Mouse (Mus musculus): ENCODE measurements at regions not wholly inside any gene's neighbourhood (a gene's known extent, or its start where the extent isn't known, plus 50 kb on each side); places are given as distances from the start of the nearest gene placed in this dataset.
A peak's percentile ranks its signal among the peaks of the same experiment; 100 is the strongest.
"Not testable (repeated sequence)": the region's sequence is repeated elsewhere in the genome, so short reads cannot be mapped to it uniquely, and the experiment has no call there.

DNA sequence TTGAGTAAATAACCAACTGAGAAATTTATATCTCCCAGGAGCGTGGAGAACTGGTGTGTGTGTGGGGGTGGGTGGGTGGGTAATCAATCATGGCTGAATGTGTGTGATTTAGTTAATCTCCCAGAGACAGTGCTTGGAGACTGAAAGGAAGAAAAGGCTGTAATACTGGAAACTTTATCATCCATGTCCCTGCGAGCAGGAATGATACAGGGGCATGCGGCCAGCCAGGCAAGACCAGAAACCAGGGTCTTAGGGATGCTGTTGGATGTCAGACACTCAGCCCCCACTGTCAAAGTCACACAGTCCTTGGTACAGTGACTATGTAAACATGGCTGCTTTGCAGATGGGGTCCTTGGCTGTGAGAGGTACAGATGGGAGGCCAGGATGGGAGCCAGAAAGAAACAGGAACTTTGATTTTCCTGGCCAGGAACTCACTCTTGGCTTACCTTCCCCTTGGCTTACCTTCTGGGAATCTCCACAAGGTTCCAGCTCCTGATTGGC lies 244.3 kb upstream of the Dpp6 start:
- no peak for DNase-seq (ENCODE audit: low spot score in 2 of 2)

DNA sequence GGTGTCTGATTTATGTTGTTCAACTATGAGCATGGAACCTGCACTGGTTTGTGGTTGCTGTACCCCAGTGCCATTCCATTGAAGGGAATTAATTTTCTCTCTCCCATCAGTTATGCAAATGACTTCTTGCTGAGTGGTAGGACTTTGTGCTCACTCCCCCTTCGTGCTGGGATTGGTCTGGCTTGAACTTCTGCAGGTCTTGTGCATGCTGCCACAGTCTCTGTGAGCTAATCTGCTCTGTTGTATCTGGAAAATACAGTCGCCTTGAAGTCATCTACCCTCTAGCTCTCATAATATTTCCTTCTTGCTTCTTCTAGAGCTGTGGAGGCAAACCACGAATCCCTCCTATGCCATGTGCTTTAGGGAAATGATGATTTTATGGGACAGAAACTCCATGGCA lies 243.6 kb upstream of the Dpp6 start:
- DNase-seq (ENCODE audit: low spot score in 2 of 2): no peak

DNA sequence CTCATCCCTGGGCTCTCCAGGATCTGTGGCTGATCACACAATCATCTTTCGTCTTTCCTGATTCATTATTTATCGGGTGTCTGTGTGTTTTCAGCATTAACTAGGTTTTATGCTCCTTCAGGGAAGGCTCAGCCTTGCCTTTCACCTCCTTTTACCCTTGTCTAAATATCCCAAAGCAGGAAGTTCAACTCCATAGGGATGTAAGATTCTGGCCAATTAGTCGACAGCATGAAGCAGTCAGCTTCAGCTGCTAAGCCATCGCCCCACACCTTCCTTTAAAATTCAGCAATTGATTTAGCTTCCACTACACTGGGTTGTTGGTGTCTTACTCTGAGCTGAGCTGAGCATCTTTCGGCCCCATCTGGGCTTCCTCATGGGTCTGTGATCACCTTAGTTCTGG lies 230.9 kb upstream of the Dpp6 start:
- no peak for DNase-seq (ENCODE audit: low spot score in 2 of 2)

GRCm38 (mm10) chr5:26590886-26591285 lies 226.1 kb upstream of the Dpp6 start:
- no peak for DNase-seq (ENCODE audit: low spot score in 2 of 2)

DNA sequence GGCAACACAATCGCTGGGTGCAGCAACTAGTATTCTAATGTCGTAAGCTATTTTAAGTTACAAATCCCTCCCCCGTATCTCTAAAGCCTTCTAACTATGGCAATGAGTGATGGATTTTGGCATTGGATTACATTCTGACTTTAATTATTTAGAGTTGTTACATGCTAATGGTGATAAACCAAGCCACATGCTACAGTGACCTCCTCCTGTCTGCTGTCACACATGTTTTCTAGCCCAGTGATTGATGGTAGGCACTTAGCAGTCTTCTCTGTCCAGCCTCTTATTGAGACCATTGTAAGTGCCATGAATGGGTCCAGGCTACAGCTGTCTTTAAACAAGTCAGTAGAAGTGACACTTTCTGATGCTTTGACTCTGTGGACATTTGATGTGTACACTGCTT lies 224.7 kb upstream of the Dpp6 start:
- DNase-seq (ENCODE audit: low spot score in 2 of 2): no peak

DNA sequence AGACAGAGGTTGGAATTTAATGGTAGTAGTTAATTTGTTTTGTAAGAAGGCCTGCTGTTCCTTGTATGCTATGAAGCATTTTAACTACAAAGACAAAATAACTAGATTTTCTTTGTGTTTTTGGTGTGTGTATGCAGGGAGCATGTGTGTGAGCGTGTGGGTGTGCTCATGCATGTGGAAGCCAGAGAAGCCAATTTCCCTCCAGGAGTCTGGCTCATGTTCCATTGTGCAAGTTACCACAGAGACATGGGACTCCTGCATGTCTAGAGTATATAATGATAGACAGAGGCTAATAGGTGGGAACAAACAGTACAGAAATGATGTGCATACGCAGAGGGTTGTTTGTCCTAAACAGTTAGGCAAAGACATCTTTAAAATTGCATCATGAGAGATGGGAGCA lies 219.0 kb upstream of the Dpp6 start:
- no peak for DNase-seq (ENCODE audit: low spot score in 2 of 2)

DNA sequence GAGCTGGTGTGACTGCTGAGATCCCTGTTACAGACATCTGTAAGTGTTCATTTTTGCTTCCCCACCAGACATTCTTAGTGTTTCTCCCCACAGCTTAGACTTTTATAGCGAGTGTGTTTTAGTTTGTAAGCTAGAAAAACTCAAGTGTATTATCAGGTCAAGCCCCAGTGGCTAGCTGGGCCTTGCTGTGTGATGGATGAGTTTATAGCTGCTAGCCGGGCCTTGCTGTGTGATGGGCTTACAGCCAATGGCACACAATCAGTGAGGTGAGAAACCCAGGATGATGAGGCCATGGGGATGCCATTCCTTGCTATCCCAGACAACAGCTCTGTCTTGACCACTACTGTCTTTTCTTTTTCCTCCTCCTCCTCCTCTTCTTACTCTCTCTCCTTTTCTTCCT lies 197.7 kb upstream of the Dpp6 start:
- DNase-seq (ENCODE audit: low spot score in 2 of 2): no peak

- no peak for DNase-seq (ENCODE audit: low spot score in 2 of 2)
These were observed 194.9 kb upstream of the Dpp6 start for GRCm38 (mm10) chr5:26622116-26622515.

DNA sequence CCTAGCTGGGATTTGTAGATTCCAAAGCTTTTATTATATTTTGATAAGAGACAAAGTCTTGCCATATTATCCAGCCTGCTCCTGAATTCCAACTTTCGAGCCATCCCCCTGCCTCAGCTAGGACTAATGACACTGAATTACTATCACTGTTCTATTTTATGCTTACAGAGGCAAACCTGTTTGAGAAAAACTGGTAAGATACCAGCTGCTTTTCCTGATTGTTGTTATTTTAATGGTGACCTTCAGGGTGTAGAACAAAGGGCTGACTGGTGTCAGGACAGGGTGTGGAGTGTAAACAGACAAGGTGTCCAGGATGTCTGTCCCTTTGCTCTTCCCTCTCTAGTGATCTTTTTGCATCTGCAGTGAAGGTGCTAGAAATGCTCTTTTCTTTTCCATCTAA lies 145.5 kb upstream of the Dpp6 start:
- no peak for DNase-seq (ENCODE audit: low spot score in 2 of 2)

DNA sequence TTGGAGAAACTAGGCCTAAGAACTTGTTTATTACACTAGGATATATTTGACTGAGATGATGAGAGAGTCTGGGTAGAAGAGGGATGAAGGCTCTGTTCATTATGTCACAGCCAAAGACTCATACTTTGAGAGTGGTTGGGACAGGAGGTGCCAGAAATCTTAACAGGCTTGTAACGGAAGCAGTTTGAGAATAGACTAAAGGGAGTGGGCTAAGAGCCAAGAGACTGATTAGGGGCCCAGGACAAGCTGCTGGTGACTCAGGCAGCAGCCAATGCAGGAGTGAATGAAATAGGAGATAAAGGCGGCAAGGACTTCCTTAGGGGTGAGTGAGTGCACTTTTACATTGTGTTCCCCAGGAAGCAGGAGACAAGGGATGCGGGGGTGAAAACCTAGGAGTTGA lies 127.2 kb upstream of the Dpp6 start:
- DNase-seq (ENCODE audit: low spot score in 2 of 2): no peak

DNA sequence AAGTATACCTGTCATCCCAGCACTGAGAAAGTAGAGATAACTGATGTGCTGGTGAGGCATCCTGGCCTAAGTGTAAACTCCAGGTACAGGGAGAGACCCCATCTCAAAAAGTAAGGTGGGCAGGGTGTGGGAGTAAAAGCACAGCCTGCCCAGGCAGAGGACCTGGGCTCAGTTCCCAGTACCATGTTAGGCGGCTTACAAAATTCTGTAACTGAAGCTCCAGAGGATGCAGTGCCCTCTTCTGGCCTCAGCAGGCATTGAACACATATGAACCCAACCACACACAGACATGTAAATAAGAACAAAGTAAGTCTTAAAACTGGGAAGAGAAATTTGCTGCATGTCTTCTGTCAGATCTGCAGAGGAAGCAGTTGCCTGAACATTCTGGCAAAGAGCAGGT lies 125.9 kb upstream of the Dpp6 start:
- no peak for DNase-seq (ENCODE audit: low spot score in 2 of 2)

GRCm38 (mm10) chr5:26692013-26692412 lies 125.0 kb upstream of the Dpp6 start:
- no peak for DNase-seq (ENCODE audit: low spot score in 2 of 2)

- DNase-seq (ENCODE audit: low spot score in 2 of 2): not testable (repeated sequence)
These were observed 113.4 kb upstream of the Dpp6 start for GRCm38 (mm10) chr5:26703621-26704020.

GRCm38 (mm10) chr5:26707661-26708060 lies 109.3 kb upstream of the Dpp6 start:
- DNase-seq (ENCODE audit: low spot score in 2 of 2): peak; percentile 34 to 67

GRCm38 (mm10) chr5:26724491-26724890 lies 92.5 kb upstream of the Dpp6 start:
- DNase-seq (ENCODE audit: low spot score in 2 of 2): no peak

DNA sequence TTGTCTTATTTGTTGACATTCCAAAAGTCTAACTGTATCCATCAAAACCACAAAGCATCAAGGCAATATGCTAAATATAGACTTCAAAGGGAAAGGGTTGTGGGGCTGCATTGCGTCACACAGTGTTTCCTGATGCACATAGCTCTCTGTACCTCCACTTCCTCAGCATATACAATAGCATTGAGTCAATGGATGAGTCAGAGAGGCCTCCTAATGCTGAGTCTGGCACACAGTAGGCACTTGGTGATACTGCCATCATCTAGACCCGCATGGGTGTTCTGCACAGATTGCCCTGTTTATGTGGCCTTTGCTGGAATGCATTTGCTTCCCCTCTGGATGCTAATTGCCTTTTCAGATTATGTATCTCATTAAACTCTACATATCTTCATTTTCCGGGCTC lies 91.0 kb upstream of the Dpp6 start:
- no peak for DNase-seq (ENCODE audit: low spot score in 2 of 2)

GRCm38 (mm10) chr5:26751196-26751595 lies 65.8 kb upstream of the Dpp6 start:
- DNase-seq (ENCODE audit: low spot score in 2 of 2): not testable (repeated sequence)

GRCm38 (mm10) chr5:26751601-26752305 lies 65.2 kb upstream of the Dpp6 start:
- not testable (repeated sequence) for DNase-seq (ENCODE audit: low spot score in 2 of 2)

- DNase-seq (ENCODE audit: low spot score in 2 of 2): not testable (repeated sequence)
These were observed 62.9 kb upstream of the Dpp6 start for GRCm38 (mm10) chr5:26754129-26754528.

Measured in left cerebral cortex, adult 18-20 months (tissue).